Mouse (Mus musculus) thymus, postnatal 4 days (tissue): ENCODE data around the gene Olfr1258.
"Not testable (repeated sequence)": the region's sequence is repeated elsewhere in the genome, so short reads cannot be mapped to it uniquely, and the experiment has no call there.

Source experiments
- DNase-seq: peaks from one replicate; pipeline ENCODE4 v3.0.0; 2021

Gene Olfr1258

DNA sequence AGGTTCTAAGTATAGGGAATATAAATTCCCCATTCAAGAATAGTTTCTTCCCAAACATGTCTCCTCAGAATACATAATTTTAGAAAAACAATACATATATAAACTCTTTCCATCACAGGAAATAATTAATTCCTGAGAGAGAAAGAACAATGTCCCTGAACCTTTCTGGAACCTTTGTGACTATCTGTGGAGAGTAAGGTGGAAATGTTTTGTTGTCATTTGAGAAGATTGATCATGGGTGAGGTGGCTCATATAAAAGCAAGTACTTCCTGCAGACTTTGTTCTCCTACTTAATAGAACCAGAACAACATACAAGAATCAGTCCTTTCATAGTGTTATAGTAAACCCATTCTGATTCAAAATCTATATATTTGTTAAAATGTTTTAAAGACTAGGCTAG lies at the start of gene Olfr1258:
Gene Olfr1258 (plus strand): TSS at position 301 of the 400 bp plus-strand sequence.
- DNase-seq: no peak

DNA sequence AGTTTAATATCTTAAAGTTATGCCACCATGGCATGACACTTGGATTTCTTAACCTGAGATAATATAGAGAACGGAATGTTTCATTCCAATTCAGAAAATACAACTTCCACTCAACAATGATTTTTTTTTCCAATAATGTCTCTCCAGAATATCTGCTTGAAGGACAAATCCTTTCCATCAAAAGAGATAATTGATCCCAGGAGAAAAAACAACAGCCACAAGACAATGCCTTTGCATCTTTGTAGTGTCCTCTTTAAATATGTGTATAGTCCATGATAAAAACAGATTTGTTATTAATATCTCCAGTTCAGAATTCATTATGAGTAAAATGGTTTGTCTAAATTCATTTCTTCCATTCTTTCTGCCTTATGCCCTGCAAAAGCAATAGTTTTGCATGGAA lies 49.0 kb upstream of the Olfr1258 start, which contains the start of gene Olfr1257:
Gene Olfr1257 (plus strand): TSS at position 301 of the 400 bp plus-strand sequence.
- DNase-seq: no peak

DNA sequence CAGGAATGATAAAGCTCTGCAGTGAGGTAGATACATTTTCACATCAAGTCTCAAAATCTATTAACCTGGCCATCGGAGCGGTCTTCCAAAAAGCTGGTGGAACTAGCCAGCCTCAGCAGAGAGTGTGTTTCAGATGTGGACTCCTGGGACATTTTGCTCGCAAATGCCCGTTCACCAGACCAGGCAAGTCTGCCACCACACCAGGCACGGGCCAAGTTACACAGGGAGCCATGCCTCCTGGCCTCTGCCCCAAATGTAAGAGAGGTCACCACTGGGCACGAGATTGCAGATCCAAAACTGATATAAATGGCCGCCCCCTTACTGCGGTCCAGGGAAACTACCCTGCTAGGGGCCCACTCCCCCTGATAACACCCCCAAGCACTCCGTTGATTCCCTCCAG lies 14.5 kb upstream of the Olfr1258 start:
- DNase-seq: not testable (repeated sequence)

DNA sequence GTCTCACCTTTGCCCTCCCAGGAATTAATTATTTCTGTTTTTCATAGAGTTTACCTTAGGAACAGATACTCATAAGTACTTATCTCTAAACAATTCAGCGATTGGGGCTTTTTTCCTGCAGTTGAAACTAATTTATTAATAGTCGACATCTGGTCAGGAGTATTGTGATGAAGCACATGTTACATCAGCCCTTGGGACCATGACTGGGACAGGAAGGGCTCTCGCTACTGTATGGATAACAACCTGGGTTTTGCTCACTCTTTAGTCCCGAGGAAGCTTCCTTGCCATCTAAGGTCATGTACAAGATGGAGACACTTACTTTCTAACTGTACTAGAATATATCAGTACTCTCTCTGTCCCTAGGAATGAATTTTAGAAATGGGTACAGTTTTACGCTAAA lies 21.5 kb downstream of the Olfr1258 start, which contains the start of gene Olfr1259:
Gene Olfr1259 (minus strand): TSS at position 101 of the 400 bp plus-strand sequence.
- no peak for DNase-seq

DNA sequence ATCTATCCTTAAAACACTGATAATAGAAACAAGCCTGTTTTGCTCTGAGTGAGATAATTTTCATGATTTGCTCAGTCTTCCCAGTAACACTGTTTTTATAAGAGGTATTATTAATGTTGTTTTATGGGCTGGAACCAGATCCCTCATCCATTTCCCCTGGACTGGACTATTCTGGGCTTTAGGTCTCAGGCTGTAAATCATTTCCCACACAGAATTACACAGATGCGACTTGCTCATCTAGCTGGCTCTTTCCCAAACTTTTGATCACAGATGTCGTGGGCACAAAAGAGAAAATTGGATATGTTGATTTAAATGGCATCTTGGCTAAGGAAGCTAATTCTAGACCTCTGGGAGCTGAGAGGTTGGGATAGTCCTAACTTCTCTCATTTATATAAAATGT lies 47.1 kb downstream of the Olfr1258 start, which contains the start of gene Olfr1260:
Gene Olfr1260 (plus strand): TSS at position 157 of the 400 bp plus-strand sequence.
- DNase-seq: no peak

DNA sequence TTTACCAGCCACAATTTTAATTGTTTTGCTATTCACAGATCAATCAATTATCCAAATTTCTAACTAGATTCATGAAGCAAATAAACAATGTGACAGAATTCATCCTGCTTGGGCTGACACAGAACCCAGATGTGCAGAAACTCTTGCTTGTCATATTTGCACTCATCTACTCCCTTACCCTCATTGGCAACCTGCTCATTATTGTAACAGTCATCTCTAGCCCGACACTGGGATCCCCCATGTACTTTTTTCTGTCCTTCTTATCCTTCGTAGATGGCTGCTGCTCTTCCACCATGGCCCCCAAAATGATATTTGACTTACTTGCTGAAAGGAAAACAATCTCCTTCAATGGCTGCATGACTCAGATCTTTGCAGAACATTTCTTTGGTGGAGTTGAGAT lies 50.6 kb downstream of the Olfr1258 start:
- DNase-seq: no peak
